Mouse (Mus musculus): ENCODE results near the gene Smarcc2.
A peak's percentile ranks its signal among the peaks of the same experiment; 100 is the strongest.

Smarcc2 gene

GRCm38 (mm10) chr10:128458719-128459408 is at the start of gene Smarcc2:
TSS of gene Smarcc2 (plus strand) at chr10:128459248.
- DNase-seq (ENCODE audit: low read depth in 2 of 2, low spot score in 2 of 2) = peak; percentile 64 to 75

- peak; percentile 96 for DNase-seq (ENCODE audit: low read depth in 2 of 2, low spot score in 2 of 2)
Measured at GRCm38 (mm10) chr10:128409692-128410559, 49.1 kb upstream of the Smarcc2 start.

- DNase-seq (ENCODE audit: low read depth in 2 of 2, low spot score in 2 of 2) = no peak
Measured at GRCm38 (mm10) chr10:128410560-128410845, 48.5 kb upstream of the Smarcc2 start.

- peak; percentile 88 to 93 for DNase-seq (ENCODE audit: low read depth in 2 of 2, low spot score in 2 of 2)
Measured at GRCm38 (mm10) chr10:128411211-128412054, 47.6 kb upstream of the Smarcc2 start, which contains the start of the genes Nabp2 and Rnf41. TSS of gene Nabp2 (minus strand) at chr10:128411492. TSS of gene Rnf41 (plus strand) at chr10:128411657.

GRCm38 (mm10) chr10:128412055-128412381 is 47.0 kb upstream of the Smarcc2 start:
- peak in 1 of 2 experiments; percentile 4 for DNase-seq (ENCODE audit: low read depth in 2 of 2, low spot score in 2 of 2)

- DNase-seq (ENCODE audit: low read depth in 2 of 2, low spot score in 2 of 2) = no peak
Measured at GRCm38 (mm10) chr10:128412558-128412957, 46.5 kb upstream of the Smarcc2 start.

GRCm38 (mm10) chr10:128413076-128413475 is 46.0 kb upstream of the Smarcc2 start:
- no peak for DNase-seq (ENCODE audit: low read depth in 2 of 2, low spot score in 2 of 2)

GRCm38 (mm10) chr10:128414848-128415247 is 44.2 kb upstream of the Smarcc2 start:
- DNase-seq (ENCODE audit: low read depth in 2 of 2, low spot score in 2 of 2) = no peak

GRCm38 (mm10) chr10:128422426-128422825 is 36.6 kb upstream of the Smarcc2 start:
- no peak for DNase-seq (ENCODE audit: low read depth in 2 of 2, low spot score in 2 of 2)

GRCm38 (mm10) chr10:128424604-128425003 is 34.4 kb upstream of the Smarcc2 start:
- DNase-seq (ENCODE audit: low read depth in 2 of 2, low spot score in 2 of 2) = peak; percentile 21 to 39

GRCm38 (mm10) chr10:128425260-128425659 is 33.8 kb upstream of the Smarcc2 start:
- DNase-seq (ENCODE audit: low read depth in 2 of 2, low spot score in 2 of 2) = no peak

GRCm38 (mm10) chr10:128429052-128429451 is 30.0 kb upstream of the Smarcc2 start:
- DNase-seq (ENCODE audit: low read depth in 2 of 2, low spot score in 2 of 2) = no peak

GRCm38 (mm10) chr10:128429454-128429853 is 29.6 kb upstream of the Smarcc2 start:
- no peak for DNase-seq (ENCODE audit: low read depth in 2 of 2, low spot score in 2 of 2)

GRCm38 (mm10) chr10:128433417-128433816 is 25.6 kb upstream of the Smarcc2 start:
- no peak for DNase-seq (ENCODE audit: low read depth in 2 of 2, low spot score in 2 of 2)

GRCm38 (mm10) chr10:128434681-128435080 is 24.4 kb upstream of the Smarcc2 start:
- peak; percentile 34 to 44 for DNase-seq (ENCODE audit: low read depth in 2 of 2, low spot score in 2 of 2)

- DNase-seq (ENCODE audit: low read depth in 2 of 2, low spot score in 2 of 2) = no peak
Measured at GRCm38 (mm10) chr10:128435186-128435823, 23.7 kb upstream of the Smarcc2 start.

- no peak for DNase-seq (ENCODE audit: low read depth in 2 of 2, low spot score in 2 of 2)
Measured at GRCm38 (mm10) chr10:128435873-128436272, 23.2 kb upstream of the Smarcc2 start.

GRCm38 (mm10) chr10:128436376-128436775 is 22.7 kb upstream of the Smarcc2 start:
- no peak for DNase-seq (ENCODE audit: low read depth in 2 of 2, low spot score in 2 of 2)

GRCm38 (mm10) chr10:128438675-128439279 is 20.3 kb upstream of the Smarcc2 start:
- peak in 1 of 2 experiments; percentile 12 for DNase-seq (ENCODE audit: low read depth in 2 of 2, low spot score in 2 of 2)

GRCm38 (mm10) chr10:128440407-128440806 is 18.6 kb upstream of the Smarcc2 start:
- DNase-seq (ENCODE audit: low read depth in 2 of 2, low spot score in 2 of 2) = no peak

Data from CD8-positive naive resting alpha-beta T cell, adult 2 months (primary cell).